Mouse (Mus musculus) heart, embryonic 12.5 days (tissue): ENCODE data around the gene Ptger4. TPM values are rescaled to one million over a fixed set of nuclear protein-coding genes. Genes with fewer than 3 reads are reported as not detected.

Experiments used
- ATAC-seq: fragments of 200-750 bp; cut with Nextera tagmentation; 2 replicates; pipeline ENCODE4 v1.8.0; 2017; ENCODE audit warnings: moderate TSS enrichment, moderate library complexity; ENCODE audit not compliant: insufficient number of reproducible peaks, low FRiP score
- H3K27ac ChIP-seq: fragments of 300-500 bp; sonication (generic); 2 replicates; pipeline ENCODE4 v1.5.1; 2016; ENCODE audit warnings: mild to moderate bottlenecking, moderate library complexity; ENCODE audit not compliant: poor library complexity, severe bottlenecking
- H3K27me3 ChIP-seq: fragments of 300-500 bp; sonication (generic); replicated peaks from 2 replicates; pipeline ENCODE4 v1.6.1; 2016; ENCODE audit warnings: mild to moderate bottlenecking, moderate library complexity
- H3K36me3 ChIP-seq: fragments of 300-500 bp; sonication (generic); 2 replicates; pipeline ENCODE4 v1.6.1; 2016; ENCODE audit warnings: mild to moderate bottlenecking, moderate library complexity
- H3K4me1 ChIP-seq: fragments of 300-500 bp; sonication (generic); replicated peaks from 2 replicates; pipeline ENCODE4 v1.6.1; 2016; ENCODE audit warnings: mild to moderate bottlenecking
- H3K4me2 ChIP-seq: fragments of 300-500 bp; sonication (generic); 2 replicates; pipeline ENCODE4 v1.6.1; 2016; ENCODE audit warnings: mild to moderate bottlenecking, moderate library complexity
- H3K4me3 ChIP-seq: fragments of 300-500 bp; sonication (generic); 2 replicates; pipeline ENCODE4 v1.5.1; 2016; ENCODE audit warnings: mild to moderate bottlenecking
- H3K9ac ChIP-seq: fragments of 300-500 bp; sonication (generic); 2 replicates; pipeline ENCODE4 v1.6.1; 2016; ENCODE audit warnings: mild to moderate bottlenecking, moderate library complexity
- H3K9me3 ChIP-seq: fragments of 300-500 bp; sonication (generic); replicated peaks from 2 replicates; pipeline ENCODE4 v1.6.1; 2016; ENCODE audit warnings: mild to moderate bottlenecking, moderate library complexity
- WGBS: fragments of 180-500 bp; shearing (Covaris S2); methylation state at CpG from one replicate; pipeline ENCODE4 v1.1.7; 2016; 5-methylcytosine and 5-hydroxymethylcytosine counted together
- polyA plus RNA-seq: library from polyadenylated mRNA; unstranded; fragments of >200 nt; fragmentation: Nextera tagmentation; extraction: Ambion mirVana; gene quantifications from 2 replicates; pipeline ENCODE4 v1.2.1, GENCODE M21; 2016

Ptger4 gene
- polyA plus RNA-seq, 1 experiment from 2014 or later = 2.4 TPM

DNA sequence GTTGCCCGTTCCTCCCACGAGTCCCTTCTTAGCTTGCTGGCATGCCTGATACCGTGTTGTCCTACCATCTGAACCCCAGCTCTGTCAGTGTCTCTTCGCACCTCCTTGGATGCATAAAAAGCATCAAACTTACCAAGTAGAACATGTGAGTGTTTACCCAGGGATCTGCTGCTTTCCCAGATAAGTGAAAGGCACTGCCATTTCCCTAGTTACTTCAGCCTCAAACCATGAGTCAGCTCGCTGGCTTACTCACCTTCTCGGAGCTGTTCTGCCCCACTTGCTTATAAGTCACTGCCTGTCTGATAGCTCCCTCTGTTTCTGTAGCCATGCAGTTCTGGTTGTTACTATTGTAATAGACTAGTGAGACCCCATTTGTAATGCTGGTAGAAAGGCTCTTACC is 49.5 kb downstream of the Ptger4 start:
- Histone ChIP-seq H3K9ac (no peak overlapping the region; the same call in 1 of the 2 replicates), H3K36me3 (peaks cover 21% of the 10 kb centered on the region), H3K4me3 (no peak overlapping the region), H3K4me1 (peaks cover 41% of the 10 kb centered on the region), H3K9me3 (no peaks in the 10 kb centered on the region), H3K27ac (0 out of 2 replicates have a peak overlapping the region, but pooled peaks have one; percentile 15), H3K27me3 (no peaks in the 10 kb centered on the region), H3K4me2 (no peak overlapping the region)
- 61% methylated on average over 6 of the region's 6 CpGs for WGBS
- no peak for ATAC-seq

DNA sequence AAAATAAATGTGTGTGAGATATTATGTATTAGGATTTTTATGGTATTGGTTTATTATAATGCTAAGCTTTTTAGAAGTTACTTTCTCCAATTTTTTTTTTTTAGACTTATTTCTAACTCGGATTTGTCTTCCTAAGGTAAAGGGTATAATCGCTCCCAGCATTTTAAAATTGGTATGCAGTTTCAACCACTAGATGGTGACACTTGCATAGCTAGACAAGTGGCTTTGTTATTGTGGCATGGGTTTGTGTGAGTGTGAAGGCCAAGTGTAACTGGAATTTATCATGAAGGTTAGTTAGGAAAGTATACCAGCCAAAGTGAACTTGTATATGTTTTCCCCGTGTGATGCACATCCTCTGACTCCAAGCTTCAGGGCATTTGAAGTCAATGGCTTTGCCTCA is 50.2 kb downstream of the Ptger4 start:
- no peak for ATAC-seq
- Histone ChIP-seq H3K9me3 (no peaks in the 10 kb centered on the region), H3K4me2 (no peak overlapping the region), H3K4me3 (no peak overlapping the region), H3K9ac (no peak overlapping the region), H3K27me3 (no peaks in the 10 kb centered on the region), H3K4me1 (peaks cover 43% of the 10 kb centered on the region), H3K36me3 (peaks cover 22% of the 10 kb centered on the region), H3K27ac (no peak overlapping the region)
- 77% methylated on average over 3 of the region's 3 CpGs for WGBS

DNA sequence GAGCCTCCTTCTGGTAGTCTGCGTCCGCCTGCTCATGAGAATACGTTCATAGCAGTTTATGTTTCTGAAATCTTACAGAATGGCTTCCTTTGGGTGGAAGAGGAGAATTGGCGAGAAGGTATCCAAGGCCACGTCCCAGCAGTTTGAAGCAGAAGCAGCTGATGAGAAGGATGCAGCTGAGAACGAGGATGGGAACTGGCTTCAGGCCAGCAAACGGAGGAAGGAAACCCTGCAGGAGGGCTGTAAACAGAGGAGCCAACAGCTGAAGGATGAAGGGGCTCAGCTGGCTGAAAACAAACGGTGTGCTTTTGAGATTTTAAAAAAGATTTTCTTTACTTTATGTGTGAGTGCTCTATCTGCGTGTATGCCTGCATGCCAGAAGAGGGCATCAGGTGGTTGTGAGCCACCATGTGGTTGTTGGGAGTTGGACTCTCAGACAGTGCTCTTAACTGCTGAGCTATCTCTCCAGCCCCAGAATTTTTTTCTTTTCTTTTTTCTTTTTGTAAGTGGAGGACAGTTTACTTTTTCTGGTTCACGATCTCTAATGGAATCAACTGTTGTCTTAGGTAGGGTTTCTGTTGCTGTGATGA is 54.4 kb downstream of the Ptger4 start:
- 68% methylated on average over 10 of the region's 10 CpGs for WGBS

DNA sequence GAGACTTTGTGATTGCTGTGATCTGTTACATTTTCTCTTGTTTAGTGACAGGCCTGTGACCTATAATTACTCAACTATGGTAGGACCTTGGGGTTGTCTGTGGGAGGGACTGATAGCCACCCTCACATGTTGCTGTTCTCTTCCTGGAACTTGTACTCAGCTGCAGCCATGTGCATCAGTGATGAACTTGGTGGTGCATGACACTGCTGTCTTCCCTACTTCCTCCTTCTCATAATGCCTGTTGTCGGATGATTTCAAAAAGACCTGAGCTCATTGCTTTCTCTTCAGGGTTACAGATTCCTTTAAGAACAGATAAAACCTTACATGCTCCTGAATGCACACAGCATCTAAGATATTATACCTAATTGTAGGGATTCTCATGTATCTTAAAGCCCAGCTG is 56.0 kb downstream of the Ptger4 start:
- Histone ChIP-seq H3K4me2 (no peak overlapping the region), H3K27me3 (no peaks in the 10 kb centered on the region), H3K9me3 (no peaks in the 10 kb centered on the region), H3K9ac (no peak overlapping the region), H3K36me3 (peaks cover 22% of the 10 kb centered on the region), H3K4me3 (no peak overlapping the region), H3K4me1 (peaks cover 29% of the 10 kb centered on the region), H3K27ac (no peak overlapping the region)
- WGBS = 85% methylated on average over 1 of the region's 1 CpGs
- ATAC-seq = no peak

More for the DNA sequence above, 54.4 kb downstream of the Ptger4 start:
- Histone ChIP-seq H3K27ac (no peak overlapping the region), H3K36me3 (peaks cover 22% of the 10 kb centered on the region), H3K4me2 (no peak overlapping the region), H3K4me3 (no peak overlapping the region), H3K9me3 (no peaks in the 10 kb centered on the region), H3K4me1 (peaks cover 32% of the 10 kb centered on the region), H3K9ac (no peak overlapping the region), H3K27me3 (no peaks in the 10 kb centered on the region)
- no peak for ATAC-seq

DNA sequence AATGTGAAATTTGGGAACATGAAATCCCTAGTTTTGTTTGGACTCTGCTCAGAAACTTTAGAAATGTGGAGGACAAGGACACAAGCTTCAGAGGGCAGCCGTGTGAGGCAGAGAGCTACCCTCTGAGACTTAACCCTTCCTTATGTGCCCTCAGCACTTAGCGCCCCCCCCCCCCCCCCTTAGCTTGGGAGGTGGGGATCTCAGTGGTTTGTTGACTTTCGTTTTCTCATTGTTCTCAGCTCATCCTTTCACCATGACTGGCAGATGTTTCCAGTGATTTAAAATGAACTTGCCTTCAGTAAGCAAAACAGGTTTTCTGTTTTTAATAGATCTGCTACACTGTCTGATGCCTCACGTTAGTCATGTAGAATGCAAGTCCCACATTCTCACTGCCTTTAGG is 56.9 kb downstream of the Ptger4 start:
- no peak overlapping the region for H3K4me2 ChIP-seq
- peaks cover 26% of the 10 kb centered on the region for H3K36me3 ChIP-seq
- H3K27me3 ChIP-seq = no peaks in the 10 kb centered on the region
- H3K4me1 ChIP-seq = peaks cover 24% of the 10 kb centered on the region
- no peak overlapping the region for H3K27ac ChIP-seq
- no peaks in the 10 kb centered on the region for H3K9me3 ChIP-seq
- ATAC-seq = no peak
- 46% methylated on average over 4 of the region's 4 CpGs for WGBS
- no peak overlapping the region for H3K9ac ChIP-seq
- no peak overlapping the region for H3K4me3 ChIP-seq

DNA sequence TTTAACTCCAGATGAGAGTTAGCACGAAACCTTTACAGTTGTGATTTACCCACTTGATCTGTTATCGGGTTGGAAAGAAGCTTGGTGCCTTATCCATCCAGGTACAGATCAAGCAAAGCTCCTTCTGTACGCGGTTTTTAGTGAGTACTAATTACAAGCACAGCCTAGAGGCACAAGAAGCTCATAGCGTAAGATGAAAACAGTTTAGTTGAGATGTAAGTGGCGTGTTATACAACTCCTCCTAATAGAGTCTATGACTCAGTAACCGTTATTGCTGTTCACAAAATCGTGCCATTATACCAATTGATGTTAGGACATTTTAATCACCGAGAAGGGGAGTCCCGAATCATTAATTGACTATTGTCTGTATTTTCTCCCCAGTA is 57.7 kb downstream of the Ptger4 start:
- H3K27me3 ChIP-seq = no peaks in the 10 kb centered on the region
- H3K4me2 ChIP-seq = peak overlapping the region; percentile 86
- peak overlapping the region; percentile 87 for H3K4me3 ChIP-seq
- WGBS = 38% methylated on average over 10 of the region's 10 CpGs
- peak overlapping the region; percentile 83 for H3K9ac ChIP-seq
- peaks cover 24% of the 10 kb centered on the region for H3K4me1 ChIP-seq
- H3K36me3 ChIP-seq = peaks cover 24% of the 10 kb centered on the region
- ATAC-seq = no peak
- H3K9me3 ChIP-seq = no peaks in the 10 kb centered on the region
- H3K27ac ChIP-seq = no peak overlapping the region

DNA sequence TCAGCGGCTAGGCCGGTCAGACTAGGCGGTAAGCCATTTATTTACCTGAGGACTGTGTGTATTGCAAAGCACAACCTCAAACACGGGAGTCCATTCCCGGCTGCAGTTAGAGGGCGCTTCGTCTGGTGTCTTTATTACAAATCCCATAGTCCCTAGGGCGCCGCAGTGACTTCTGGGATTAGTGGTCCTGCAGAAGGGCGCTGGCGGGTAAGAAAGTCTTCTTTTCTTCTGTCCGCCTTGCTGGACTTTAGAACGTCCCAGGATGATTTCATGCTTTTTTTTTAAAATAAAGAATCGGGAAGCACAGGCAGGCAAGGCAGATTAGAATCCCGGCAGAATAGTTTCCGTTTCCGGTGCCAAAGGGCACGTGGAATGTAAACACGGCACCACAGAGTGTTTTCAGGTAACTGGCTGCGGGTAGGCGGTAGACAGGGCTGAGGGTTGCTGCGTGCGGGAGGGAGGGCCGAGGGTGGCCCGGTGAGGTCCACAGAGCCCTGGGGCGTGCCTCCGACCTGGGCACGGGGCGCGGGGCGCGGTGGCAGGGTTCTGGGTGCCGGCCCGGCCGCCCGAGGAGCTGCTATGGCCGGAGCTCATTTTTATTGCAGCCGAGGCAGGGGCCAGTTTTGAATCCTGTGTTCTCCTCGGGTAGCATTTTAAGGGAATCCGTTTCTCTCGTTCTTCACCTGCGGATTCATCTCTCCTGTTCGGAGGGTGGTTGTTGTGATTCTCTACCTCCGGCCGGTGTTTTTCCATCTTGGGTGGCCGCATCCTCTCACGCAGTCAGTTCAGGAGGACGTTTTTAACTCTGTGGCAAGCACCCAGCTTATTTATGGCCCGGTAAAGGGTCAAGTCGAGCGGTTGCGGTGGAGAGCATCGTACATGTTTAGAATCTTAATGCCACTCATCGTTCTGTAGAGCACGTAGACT is 58.4 kb downstream of the Ptger4 start, which contains the start of gene Ttc33:
Ttc33 (plus strand) TSS at position 160 of the 927 bp plus-strand sequence.
- no peaks in the 10 kb centered on the region for H3K27me3 ChIP-seq
- H3K27ac ChIP-seq = peak within 1 kb of the TSS; percentile 63
- peak within 1 kb of the TSS; percentile 83 for H3K9ac ChIP-seq
- peak; percentile 85 for ATAC-seq
- WGBS = under 1% methylated on average over 55 of the region's 55 CpGs
- H3K9me3 ChIP-seq = no peaks in the 10 kb centered on the region
- peak within 1 kb of the TSS; percentile 86 for H3K4me2 ChIP-seq
- peaks cover 20% of the 10 kb centered on the region for H3K36me3 ChIP-seq
- H3K4me1 ChIP-seq = peaks cover 24% of the 10 kb centered on the region
- peak within 1 kb of the TSS; percentile 87 for H3K4me3 ChIP-seq

DNA sequence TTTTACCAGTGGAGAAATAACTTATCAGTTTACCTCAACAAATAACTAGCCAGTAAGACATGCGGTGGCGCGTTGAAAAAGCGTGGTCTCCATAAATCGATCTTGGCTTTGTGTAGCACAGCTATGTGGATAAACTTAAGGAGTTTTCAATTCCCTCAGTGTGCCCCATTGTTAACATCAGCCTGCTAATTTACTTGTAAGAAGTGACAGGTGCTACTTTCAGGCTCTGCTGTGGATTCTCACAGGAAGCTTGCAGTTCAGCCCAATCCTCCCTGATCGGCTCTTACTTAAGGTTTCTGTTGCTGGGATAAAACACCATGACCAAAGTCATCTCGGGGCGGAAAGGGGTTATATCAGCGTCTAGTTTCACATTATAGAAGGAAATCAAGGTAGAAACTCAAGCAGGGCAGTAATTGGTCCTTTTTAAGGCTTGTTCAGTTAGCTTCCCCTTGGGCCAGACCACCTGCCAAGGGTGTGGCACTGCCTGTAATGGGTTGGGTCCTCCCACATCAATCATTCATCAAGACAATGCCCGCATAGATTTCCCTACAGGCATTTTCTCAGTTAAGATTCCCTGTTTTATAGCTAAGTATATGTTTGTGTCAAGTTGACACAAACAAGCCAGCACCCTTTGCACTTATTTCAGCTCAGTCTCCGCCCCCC is 59.2 kb downstream of the Ptger4 start:
- no peaks in the 10 kb centered on the region for H3K27me3 ChIP-seq
- ATAC-seq = peak; percentile 20; the same call in 1 of the 2 replicates
- peak overlapping the region; percentile 87 for H3K4me3 ChIP-seq
- H3K27ac ChIP-seq = peak overlapping the region; percentile 63
- H3K4me2 ChIP-seq = peak overlapping the region; percentile 86
- H3K36me3 ChIP-seq = peaks cover 17% of the 10 kb centered on the region
- WGBS = 43% methylated on average over 11 of the region's 11 CpGs
- H3K9ac ChIP-seq = peak overlapping the region; percentile 83
- H3K4me1 ChIP-seq = peaks cover 24% of the 10 kb centered on the region
- no peaks in the 10 kb centered on the region for H3K9me3 ChIP-seq

DNA sequence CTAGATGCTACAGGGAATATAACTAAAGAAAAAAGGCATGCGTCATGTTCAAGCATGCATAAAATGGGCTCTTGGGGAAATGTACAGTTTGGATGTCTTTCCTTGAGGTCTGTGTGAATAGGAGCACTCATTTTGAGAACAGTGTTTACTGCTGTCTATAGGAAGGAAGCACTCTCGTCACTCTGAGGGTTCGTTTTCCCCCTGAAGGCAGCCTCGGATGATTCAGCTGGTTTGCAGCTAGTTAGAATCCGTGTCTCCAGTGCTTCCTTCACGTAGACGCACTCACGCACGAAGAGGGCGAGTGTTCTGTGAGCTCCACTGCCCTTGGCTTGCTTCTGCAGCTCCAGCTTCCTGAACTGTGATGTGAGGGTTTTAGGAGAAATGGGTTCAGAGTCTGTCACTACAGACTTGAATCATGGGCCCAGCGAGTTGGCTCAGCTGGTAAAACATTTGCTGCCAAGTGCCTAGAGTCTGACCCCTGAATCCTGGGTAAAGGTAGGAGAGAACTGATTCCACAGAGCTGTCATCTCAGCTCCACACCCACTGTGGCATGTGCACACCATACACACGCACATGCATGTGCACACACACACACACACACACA is 70.7 kb downstream of the Ptger4 start:
- H3K27ac ChIP-seq = no peak overlapping the region
- no peaks in the 10 kb centered on the region for H3K27me3 ChIP-seq
- H3K9me3 ChIP-seq = no peaks in the 10 kb centered on the region
- no peak overlapping the region for H3K4me2 ChIP-seq
- peaks cover 79% of the 10 kb centered on the region for H3K36me3 ChIP-seq
- H3K4me3 ChIP-seq = no peak overlapping the region
- no peak overlapping the region for H3K9ac ChIP-seq
- 90% methylated on average over 12 of the region's 12 CpGs for WGBS
- ATAC-seq = no peak
- H3K4me1 ChIP-seq = no peaks in the 10 kb centered on the region

DNA sequence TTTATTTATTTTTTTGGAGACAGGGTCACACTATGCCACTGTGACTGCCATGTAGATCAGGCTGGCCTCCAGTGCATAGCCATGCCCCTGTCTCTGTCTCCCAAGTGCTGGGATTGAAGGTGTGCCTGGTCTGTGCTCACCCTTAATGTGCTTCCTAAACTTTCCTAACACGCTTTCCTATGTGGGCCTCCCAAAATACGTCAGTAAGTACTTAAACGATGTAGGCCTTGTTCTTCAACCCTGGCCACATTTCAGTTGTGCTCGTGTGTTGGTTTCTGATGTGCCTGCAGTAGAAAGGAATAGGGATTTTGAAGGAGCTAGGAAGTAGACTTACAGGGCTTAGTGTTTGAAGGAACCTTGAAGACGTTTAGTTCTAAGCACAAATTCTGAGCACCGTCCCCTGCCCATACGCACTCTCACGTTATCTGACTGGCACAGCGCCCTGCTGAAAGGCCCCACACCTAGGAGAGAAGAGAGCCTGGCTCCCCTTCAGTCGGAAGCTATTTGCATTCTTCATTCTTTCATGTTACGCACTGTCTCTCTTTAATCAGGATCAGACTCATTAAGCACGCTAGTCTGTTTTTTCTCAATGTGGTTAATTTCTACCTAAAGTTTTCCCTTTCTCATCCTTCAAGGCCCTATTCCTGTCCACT is 78.7 kb downstream of the Ptger4 start:
- no peak overlapping the region for H3K4me3 ChIP-seq
- ATAC-seq = no peak
- 81% methylated on average over 12 of the region's 12 CpGs for WGBS
- no peak overlapping the region for H3K4me2 ChIP-seq
- no peaks in the 10 kb centered on the region for H3K27me3 ChIP-seq
- no peak overlapping the region for H3K9ac ChIP-seq
- no peak overlapping the region for H3K27ac ChIP-seq
- peaks cover 64% of the 10 kb centered on the region for H3K36me3 ChIP-seq
- no peaks in the 10 kb centered on the region for H3K9me3 ChIP-seq
- H3K4me1 ChIP-seq = no peaks in the 10 kb centered on the region
